Mouse (Mus musculus): ENCODE measurements around the gene Cmip.

DNA sequence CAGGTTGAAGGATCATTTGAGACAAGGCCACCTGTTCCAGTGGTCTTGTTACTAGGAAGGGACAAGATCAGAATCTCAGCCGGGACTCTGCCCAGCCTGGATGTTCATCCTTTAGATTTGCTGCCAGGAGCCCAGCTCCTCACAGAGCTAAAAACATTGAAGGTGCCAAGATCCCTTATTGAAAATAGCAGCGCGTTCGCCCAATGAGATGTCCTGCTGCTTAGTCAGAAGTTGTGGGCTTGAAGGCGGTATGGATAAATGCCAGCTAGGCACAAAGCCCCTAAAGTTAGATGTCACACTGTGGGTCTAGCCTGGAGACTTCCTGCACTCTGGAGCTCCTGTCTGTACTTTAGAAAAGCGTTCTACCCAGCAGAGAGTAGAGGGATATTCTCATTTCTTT is 165.5 kb downstream of the Cmip start:
- TF ChIP-seq CTCF (IDR thresholded peaks at IDR 0.05 in 2 of 3, conservative IDR thresholded peaks at IDR 0.05 in 1 of 3; ENCODE audit: control insufficient read depth in 1 of 3, insufficient read depth in 1 of 3, low read depth in 2 of 3, low read length in 3 of 3, poor library complexity in 1 of 3, severe bottlenecking in 1 of 3) (no peak), NRF1 (IDR thresholded peaks at IDR 0.05; ENCODE audit: insufficient read depth, low read depth, low read length, poor library complexity, severe bottlenecking) (no peak)

All from MEL (cell line).